Mouse (Mus musculus) natural killer cell, adult 2 months (primary cell): Measurements from ENCODE around the gene Wdr76.
"Not testable (repeated sequence)": the region's sequence is repeated elsewhere in the genome, so short reads cannot be mapped to it uniquely, and the experiment has no call there.

Experiments used
- DNase-seq, 2 experiments: peaks; one replicate each; pipeline ENCODE4 v3.0.0; 2022; ENCODE audit warnings: low spot score in 2 of 2

The Wdr76 gene

GRCm38 (mm10) chr2:121505942-121506882, at the start of gene Wdr76, which contains the start of gene Mfap1a:
Wdr76 (plus strand) TSS chr2:121506723.
Mfap1a (minus strand) TSS chr2:121506665.
- peak; percentile 77 to 79 for DNase-seq

GRCm38 (mm10) chr2:121460071-121460470, 46.5 kb upstream of the Wdr76 start:
- no peak for DNase-seq

- not testable (repeated sequence) for DNase-seq
These were observed 37.5 kb upstream of the Wdr76 start for GRCm38 (mm10) chr2:121468982-121469381.

GRCm38 (mm10) chr2:121472783-121473182, 33.7 kb upstream of the Wdr76 start:
- DNase-seq, result not testable (repeated sequence)

GRCm38 (mm10) chr2:121473301-121474179, 33.0 kb upstream of the Wdr76 start, which contains the start of gene Mfap1b:
Mfap1b (minus strand) TSS chr2:121474067.
- DNase-seq, result peak; percentile 76 to 80

GRCm38 (mm10) chr2:121474180-121474535, 32.4 kb upstream of the Wdr76 start:
- DNase-seq, result no peak

GRCm38 (mm10) chr2:121475306-121475705, 31.2 kb upstream of the Wdr76 start:
- DNase-seq, result not testable (repeated sequence)

GRCm38 (mm10) chr2:121477491-121478266, 28.8 kb upstream of the Wdr76 start:
- DNase-seq, result no peak

GRCm38 (mm10) chr2:121480498-121480897, 26.0 kb upstream of the Wdr76 start:
- DNase-seq, result peak; percentile 15 to 50

GRCm38 (mm10) chr2:121480916-121481315, 25.6 kb upstream of the Wdr76 start:
- not testable (repeated sequence) for DNase-seq

- DNase-seq, result no peak
These were observed 22.9 kb upstream of the Wdr76 start for GRCm38 (mm10) chr2:121483576-121483975.

GRCm38 (mm10) chr2:121484403-121484802, 22.1 kb upstream of the Wdr76 start:
- not testable (repeated sequence) for DNase-seq

- not testable (repeated sequence) for DNase-seq
These were observed 5.0 kb upstream of the Wdr76 start for GRCm38 (mm10) chr2:121501550-121501949.

GRCm38 (mm10) chr2:121507173-121507950, 839 bp downstream of the Wdr76 start:
- no peak for DNase-seq

- no peak for DNase-seq
These were observed 1.4 kb downstream of the Wdr76 start for GRCm38 (mm10) chr2:121507951-121508330.

- peak; percentile 6 to 8 for DNase-seq
These were observed 3.1 kb downstream of the Wdr76 start for GRCm38 (mm10) chr2:121509584-121509983.

GRCm38 (mm10) chr2:121511401-121511800, 4.9 kb downstream of the Wdr76 start:
- no peak for DNase-seq

- not testable (repeated sequence) for DNase-seq
These were observed 6.7 kb downstream of the Wdr76 start for GRCm38 (mm10) chr2:121512991-121513765.

GRCm38 (mm10) chr2:121514211-121514610, 7.7 kb downstream of the Wdr76 start:
- no peak for DNase-seq

- DNase-seq, result no peak
These were observed 11.6 kb downstream of the Wdr76 start for GRCm38 (mm10) chr2:121518106-121518505.
